Mouse (Mus musculus) midbrain, embryonic 12.5 days (tissue): ENCODE data around the gene Pak1ip1. TPM values are rescaled to one million over a fixed set of nuclear protein-coding genes. Genes with fewer than 3 reads are reported as not detected.
A peak's percentile ranks its signal among the peaks of the same experiment; 100 is the strongest.
"Not testable (repeated sequence)": the region's sequence is repeated elsewhere in the genome, so short reads cannot be mapped to it uniquely, and the experiment has no call there.

Experiments
- ATAC-seq: fragments of 200-750 bp; cut with Nextera tagmentation; 2 replicates; pipeline ENCODE4 v1.8.0; 2017; ENCODE audit warnings: low read depth, moderate TSS enrichment, moderate library complexity; ENCODE audit not compliant: low FRiP score
- H3K27ac ChIP-seq: fragments of 300-500 bp; sonication (generic); replicated peaks from 2 replicates; pipeline ENCODE4 v1.5.1; 2016; ENCODE audit warnings: mild to moderate bottlenecking
- H3K27me3 ChIP-seq: fragments of 300-500 bp; sonication (generic); 2 replicates; pipeline ENCODE4 v1.6.1; 2016; ENCODE audit warnings: mild to moderate bottlenecking
- H3K36me3 ChIP-seq: fragments of 300-500 bp; sonication (generic); 2 replicates; pipeline ENCODE4 v1.6.1; 2016
- H3K4me1 ChIP-seq: fragments of 300-500 bp; sonication (generic); 2 replicates; pipeline ENCODE4 v1.6.1; 2016
- H3K4me2 ChIP-seq: fragments of 300-500 bp; sonication (generic); replicated peaks from 2 replicates; pipeline ENCODE4 v1.6.1; 2016; ENCODE audit warnings: mild to moderate bottlenecking, moderate library complexity
- H3K4me3 ChIP-seq: fragments of 300-500 bp; sonication (generic); 2 replicates; pipeline ENCODE4 v1.5.1; 2016; ENCODE audit warnings: mild to moderate bottlenecking
- H3K9ac ChIP-seq: fragments of 300-500 bp; sonication (generic); replicated peaks from 2 replicates; pipeline ENCODE4 v1.6.1; 2016; ENCODE audit warnings: mild to moderate bottlenecking, moderate library complexity
- H3K9me3 ChIP-seq: fragments of 300-500 bp; sonication (generic); 2 replicates; pipeline ENCODE4 v1.6.1; 2016; ENCODE audit warnings: mild to moderate bottlenecking
- WGBS: fragments of 180-500 bp; shearing (Covaris S2); methylation state at CpG from one replicate; pipeline ENCODE4 v1.1.7; 2016; 5-methylcytosine and 5-hydroxymethylcytosine counted together
- polyA plus RNA-seq: library from polyadenylated mRNA; unstranded; fragments of >200 nt; fragmentation: Nextera tagmentation; extraction: Ambion mirVana; gene quantifications from 2 replicates; pipeline ENCODE4 v1.2.1, GENCODE M21; 2016

Gene Pak1ip1
- polyA plus RNA-seq, 1 experiment from 2014 or later: 78.5 TPM

DNA sequence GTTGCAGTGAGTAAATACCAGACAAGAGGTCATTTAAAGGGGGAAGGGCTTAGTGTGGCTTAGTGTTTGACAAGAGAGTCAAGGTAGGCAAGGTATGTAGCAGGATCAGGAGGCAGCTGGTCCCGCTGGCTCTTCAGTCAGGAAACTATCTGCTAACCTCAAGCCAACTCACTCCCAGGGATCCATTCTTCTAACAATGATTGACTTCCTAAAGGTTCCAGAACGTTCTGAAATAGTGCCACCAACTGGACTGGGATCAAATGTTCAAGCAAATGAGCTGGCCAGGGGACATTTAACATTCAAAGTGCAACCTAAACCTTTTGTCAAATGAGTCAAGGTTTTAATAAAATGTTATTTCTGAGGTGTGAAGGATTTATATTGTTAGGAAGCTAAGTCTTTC, 21.5 kb upstream of the Pak1ip1 start:
- Histone ChIP-seq H3K4me1 (no peaks in the 10 kb centered on the region), H3K4me3 (no peak overlapping the region), H3K36me3 (no peaks in the 10 kb centered on the region), H3K27ac (no peak overlapping the region), H3K9ac (no peak overlapping the region), H3K27me3 (no peaks in the 10 kb centered on the region), H3K4me2 (no peak overlapping the region), H3K9me3 (no peaks in the 10 kb centered on the region)
- no peak for ATAC-seq
- 66% methylated on average over 2 of the region's 2 CpGs for WGBS

DNA sequence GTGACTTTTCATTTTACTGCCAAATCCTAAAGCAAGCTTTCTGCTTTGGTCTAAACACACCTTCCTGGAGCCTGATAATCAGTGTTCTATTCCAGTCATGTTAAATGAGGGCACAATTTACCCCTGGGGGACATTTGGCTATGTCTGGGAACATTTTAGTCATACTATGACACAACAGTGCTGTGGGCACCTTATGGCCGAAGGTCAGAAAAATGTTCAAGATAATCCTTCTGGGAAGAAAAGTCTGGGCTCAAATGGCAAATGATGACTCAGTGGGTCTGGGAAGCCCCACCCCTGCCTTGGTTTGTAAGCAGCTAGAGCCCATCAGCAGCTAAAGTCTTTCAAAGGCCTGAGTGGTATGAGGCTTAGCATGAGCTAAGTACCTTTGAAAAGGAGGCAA, 18.1 kb upstream of the Pak1ip1 start:
- Histone ChIP-seq H3K27me3 (no peaks in the 10 kb centered on the region), H3K36me3 (no peaks in the 10 kb centered on the region), H3K9ac (no peak overlapping the region), H3K4me1 (no peaks in the 10 kb centered on the region), H3K27ac (no peak overlapping the region), H3K4me3 (no peak overlapping the region), H3K9me3 (no peaks in the 10 kb centered on the region), H3K4me2 (no peak overlapping the region)
- ATAC-seq: no peak
- 69% methylated on average over 1 of the region's 1 CpGs for WGBS

DNA sequence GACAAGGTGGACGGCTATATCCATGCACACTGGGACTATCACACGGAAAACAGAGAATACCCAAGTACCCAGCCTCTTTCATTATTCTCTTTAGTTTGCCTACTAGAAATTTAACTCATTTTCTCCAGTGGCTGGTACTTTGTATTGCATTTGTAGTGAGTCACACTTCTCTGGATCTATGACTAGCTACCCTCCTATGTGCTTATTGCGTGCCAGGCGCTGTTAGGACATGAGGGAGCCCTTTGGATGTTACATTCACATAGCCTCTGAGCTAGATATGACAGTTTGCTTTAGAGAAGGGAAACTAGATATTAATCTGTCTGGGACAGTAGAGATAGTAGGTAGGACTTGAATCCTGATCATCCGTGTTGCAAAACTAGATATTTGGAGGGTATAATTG, 14.7 kb upstream of the Pak1ip1 start:
- Histone ChIP-seq H3K9me3 (no peaks in the 10 kb centered on the region), H3K4me1 (no peaks in the 10 kb centered on the region), H3K27me3 (no peaks in the 10 kb centered on the region), H3K9ac (no peak overlapping the region), H3K27ac (no peak overlapping the region), H3K4me2 (no peak overlapping the region), H3K36me3 (no peaks in the 10 kb centered on the region), H3K4me3 (no peak overlapping the region)
- ATAC-seq: no peak
- 93% methylated on average over 5 of the region's 5 CpGs for WGBS

DNA sequence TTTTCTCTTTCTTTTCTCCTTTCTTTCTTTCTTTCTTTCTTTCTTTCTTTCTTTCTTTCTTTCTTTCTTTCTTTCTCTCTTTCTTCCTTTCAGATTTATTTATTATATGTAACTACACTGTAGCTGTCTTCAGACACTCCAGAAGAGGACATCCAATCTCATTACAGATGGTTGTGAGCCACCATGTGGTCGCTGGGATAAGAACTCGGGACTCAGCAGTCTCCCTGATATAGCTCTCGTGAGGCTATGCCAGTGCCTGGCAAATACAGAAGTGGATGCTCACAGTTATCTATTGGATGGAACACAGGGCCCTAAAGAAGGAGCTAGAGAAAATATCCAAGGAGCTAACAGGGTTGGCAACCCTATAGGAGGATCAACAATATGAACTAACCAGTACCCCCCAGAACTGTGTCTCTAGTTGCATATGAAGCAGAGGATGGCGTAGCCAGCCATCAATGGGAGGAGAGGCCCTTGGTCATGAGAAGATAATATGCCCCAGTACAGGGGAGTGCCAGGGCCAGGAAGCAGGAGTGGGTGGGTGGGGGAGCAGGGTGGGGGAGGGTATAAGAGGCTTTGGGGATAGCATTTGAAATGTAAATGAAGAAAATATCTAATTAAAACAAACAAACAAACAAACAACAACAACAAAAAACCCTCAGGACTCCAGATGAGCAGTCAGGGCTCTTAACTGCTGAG, 13.1 kb upstream of the Pak1ip1 start:
- not testable (repeated sequence) for H3K4me2 ChIP-seq, ATAC-seq, H3K9ac ChIP-seq, H3K27me3 ChIP-seq, H3K36me3 ChIP-seq, H3K27ac ChIP-seq, H3K9me3 ChIP-seq, H3K4me1 ChIP-seq, H3K4me3 ChIP-seq
- 72% methylated on average over 4 of the region's 4 CpGs for WGBS

DNA sequence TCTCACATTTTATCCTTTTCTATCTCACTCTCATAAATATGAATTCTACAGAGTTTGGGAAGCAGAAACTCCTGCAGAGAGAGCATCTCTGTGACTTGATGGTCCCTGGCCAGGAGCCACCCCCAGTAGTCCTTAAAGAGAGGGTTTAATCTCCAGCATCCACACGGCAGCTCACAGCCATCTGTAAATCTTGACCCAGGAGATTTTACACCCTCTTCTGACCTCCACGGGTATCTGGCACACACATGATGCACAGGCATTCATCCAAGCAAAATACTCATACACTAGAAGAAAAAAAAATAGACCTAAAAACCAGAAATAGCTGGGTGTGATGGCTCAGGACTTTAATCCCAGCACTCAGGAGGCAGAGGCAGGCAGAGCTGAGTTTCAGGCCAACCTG, 12.4 kb upstream of the Pak1ip1 start:
- no peak for ATAC-seq
- no peak overlapping the region for H3K4me3 ChIP-seq
- H3K27ac ChIP-seq: no peak overlapping the region
- no peak overlapping the region for H3K4me2 ChIP-seq
- 74% methylated on average over 2 of the region's 2 CpGs for WGBS
- H3K4me1 ChIP-seq: no peaks in the 10 kb centered on the region
- no peaks in the 10 kb centered on the region for H3K36me3 ChIP-seq
- H3K27me3 ChIP-seq: no peaks in the 10 kb centered on the region
- no peaks in the 10 kb centered on the region for H3K9me3 ChIP-seq
- no peak overlapping the region for H3K9ac ChIP-seq

DNA sequence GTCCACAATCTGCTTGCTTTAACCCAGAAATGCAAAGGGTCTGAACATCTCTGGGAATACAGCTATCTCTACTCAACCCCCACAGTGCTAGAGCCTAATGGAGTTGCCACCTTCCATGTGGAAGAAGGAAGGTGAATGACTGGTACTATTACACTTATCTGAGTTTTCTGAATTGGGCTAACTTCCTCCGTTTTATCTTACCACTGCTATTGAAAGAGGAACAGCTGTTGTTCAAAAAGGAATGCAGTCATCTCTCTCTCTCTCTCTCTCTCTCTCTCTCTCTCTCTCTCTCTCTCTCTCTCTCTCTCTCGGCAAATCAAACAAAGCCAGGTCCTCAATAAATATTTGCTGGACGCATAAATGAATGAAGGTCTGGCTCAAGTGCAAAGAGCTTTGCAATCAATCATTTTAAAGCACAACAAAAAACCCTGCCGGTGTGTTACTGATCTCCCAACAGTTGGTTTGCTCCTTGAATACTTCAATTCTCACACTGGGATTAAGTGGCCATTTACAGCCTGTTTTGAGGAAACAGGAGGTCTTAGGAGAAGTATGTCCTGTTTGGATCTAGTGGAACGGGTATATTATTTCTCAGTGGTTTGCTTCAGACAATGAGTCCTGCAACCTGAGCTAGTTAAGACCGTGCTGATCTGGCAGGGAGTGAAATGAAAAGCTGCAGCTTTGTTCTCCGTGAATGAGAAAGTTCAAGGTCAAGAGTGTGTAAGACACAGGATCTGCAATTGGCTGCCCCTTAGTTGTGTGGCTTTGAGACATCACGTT, 6.1 kb upstream of the Pak1ip1 start:
- H3K27me3 ChIP-seq: no peaks in the 10 kb centered on the region
- H3K9ac ChIP-seq: 0 out of 2 replicates have a peak overlapping the region, but pooled peaks have one; percentile 28
- H3K36me3 ChIP-seq: no peaks in the 10 kb centered on the region
- no peak overlapping the region for H3K4me2 ChIP-seq
- H3K9me3 ChIP-seq: no peaks in the 10 kb centered on the region
- 0 out of 2 replicates have a peak overlapping the region, but pooled peaks have one; percentile 39 for H3K27ac ChIP-seq
- 16% methylated on average over 8 of the region's 8 CpGs for WGBS
- H3K4me3 ChIP-seq: no peak overlapping the region
- peaks cover 11% of the 10 kb centered on the region; the same call in 1 of the 2 replicates for H3K4me1 ChIP-seq
- ATAC-seq: no peak

DNA sequence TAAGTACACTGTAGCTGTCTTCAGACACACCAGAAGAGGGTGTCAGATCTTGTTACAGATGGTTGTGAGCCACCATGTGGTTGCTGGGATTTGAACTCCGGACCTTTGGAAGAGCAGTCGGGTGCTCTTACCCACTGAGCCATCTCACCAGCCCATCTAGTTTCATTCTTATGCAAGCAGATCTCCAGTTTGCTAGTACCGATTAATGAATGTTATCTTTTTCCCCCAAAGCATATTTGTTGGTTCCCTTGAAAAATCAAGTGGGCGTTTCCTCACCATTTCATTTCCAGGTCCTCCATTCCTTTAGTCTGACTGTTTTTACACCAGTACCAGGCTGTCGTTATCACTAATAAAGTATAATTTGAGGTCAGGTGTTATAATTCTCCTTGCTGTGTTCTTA, 2.3 kb upstream of the Pak1ip1 start:
- not testable (repeated sequence) for ATAC-seq, H3K9ac ChIP-seq, H3K27ac ChIP-seq, H3K4me3 ChIP-seq, H3K4me2 ChIP-seq, H3K27me3 ChIP-seq, H3K9me3 ChIP-seq, H3K36me3 ChIP-seq
- WGBS: 93% methylated on average over 5 of the region's 5 CpGs
- H3K4me1 ChIP-seq: peaks cover 28% of the 10 kb centered on the region

DNA sequence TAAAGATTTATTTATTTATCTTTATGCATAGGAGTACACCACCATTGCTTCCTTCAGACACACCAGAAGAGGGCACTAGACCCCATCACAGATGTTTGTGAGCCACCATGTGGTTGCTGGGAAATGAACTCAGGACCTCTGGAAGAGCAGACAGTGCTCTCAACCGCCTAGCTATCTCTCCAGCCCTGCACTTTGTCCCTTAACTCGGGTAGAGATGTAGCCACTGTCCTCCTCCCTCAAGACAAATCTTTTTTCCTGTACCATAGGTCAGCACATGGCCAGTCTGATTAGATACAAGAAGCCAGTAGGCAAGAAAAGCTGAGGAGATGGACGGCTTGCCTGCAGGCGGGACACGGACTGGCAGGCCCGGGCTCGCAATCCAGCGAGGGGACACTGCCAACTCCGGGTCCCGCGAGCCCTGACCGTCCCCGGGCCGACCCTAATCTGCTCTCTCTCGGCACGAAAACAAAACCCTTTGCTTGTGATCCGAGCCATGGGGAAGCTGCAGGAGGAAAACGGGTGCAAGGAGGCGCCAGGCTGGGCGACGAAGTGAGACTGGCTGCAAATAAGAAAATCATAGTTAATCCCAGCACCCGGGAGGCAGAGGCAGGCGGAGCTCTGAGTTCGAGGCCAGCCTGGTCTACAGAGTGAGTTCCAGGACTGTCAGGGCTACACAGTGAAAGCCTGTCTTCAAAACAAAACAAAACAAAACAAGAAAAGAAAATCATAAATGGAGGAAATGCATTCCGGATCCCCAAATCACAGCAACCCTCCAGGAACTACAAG, 490 bp upstream of the Pak1ip1 start:
- peak overlapping the region; percentile 96 for H3K4me3 ChIP-seq
- peak; percentile 55 for ATAC-seq

DNA sequence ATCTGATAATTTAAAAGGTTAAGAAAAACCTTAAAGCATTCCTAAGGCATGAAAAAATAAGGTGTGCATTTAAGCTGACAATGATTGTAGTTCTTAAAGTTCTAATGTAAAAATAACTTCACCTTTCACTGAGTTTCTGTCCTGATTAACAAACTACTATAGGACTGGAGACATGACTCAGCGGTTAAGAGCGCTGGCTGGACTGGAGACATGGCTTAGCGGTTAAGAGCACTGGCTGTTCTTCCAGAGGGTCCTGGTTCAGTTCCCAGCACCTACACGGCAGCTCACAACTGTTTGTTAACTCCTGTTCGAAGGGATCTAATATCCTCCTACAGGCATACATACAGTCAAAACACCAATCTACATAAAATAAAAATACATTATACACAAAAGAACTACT, 1.2 kb downstream of the Pak1ip1 start:
- Histone ChIP-seq H3K27ac (no peak overlapping the region), H3K27me3 (no peaks in the 10 kb centered on the region), H3K9me3 (no peaks in the 10 kb centered on the region), H3K36me3 (peaks cover 24% of the 10 kb centered on the region), H3K4me1 (peaks cover 17% of the 10 kb centered on the region), H3K4me3 (peak overlapping the region; percentile 96), H3K9ac (no peak overlapping the region; the same call in 1 of the 2 replicates), H3K4me2 (peak overlapping the region; percentile 90)
- 85% methylated on average over 5 of the region's 5 CpGs for whole genome bisulfite sequencing
- ATAC-seq: no peak

More for the DNA sequence above, 490 bp upstream of the Pak1ip1 start:
- no peaks in the 10 kb centered on the region for H3K27me3 ChIP-seq
- peak overlapping the region; percentile 70 for H3K9ac ChIP-seq
- H3K4me2 ChIP-seq: peak overlapping the region; percentile 90
- WGBS: 1% methylated on average over 25 of the region's 25 CpGs
- H3K4me1 ChIP-seq: peaks cover 17% of the 10 kb centered on the region
- peaks cover 7% of the 10 kb centered on the region for H3K36me3 ChIP-seq
- H3K9me3 ChIP-seq: no peaks in the 10 kb centered on the region
- peak overlapping the region; percentile 94 for H3K27ac ChIP-seq

DNA sequence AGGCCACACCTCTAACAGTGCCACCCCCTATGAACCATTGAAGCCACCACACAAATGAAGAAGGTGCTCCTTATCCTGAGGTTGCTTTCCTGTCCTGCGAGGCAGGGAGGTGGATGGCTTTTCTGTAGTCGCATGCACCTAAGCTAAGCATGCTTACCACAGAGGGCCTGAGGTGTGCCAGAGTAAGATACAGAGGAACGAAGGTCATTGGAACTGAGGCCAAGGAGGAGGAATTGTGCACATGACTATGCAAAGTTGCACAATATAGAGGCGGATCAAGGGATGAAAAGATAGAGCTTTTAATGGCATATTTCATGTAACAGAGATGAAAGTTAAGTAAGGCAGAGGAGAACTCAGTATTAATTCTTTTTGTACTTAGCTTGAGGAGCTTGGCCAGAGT, 5.4 kb downstream of the Pak1ip1 start:
- ATAC-seq: no peak

DNA sequence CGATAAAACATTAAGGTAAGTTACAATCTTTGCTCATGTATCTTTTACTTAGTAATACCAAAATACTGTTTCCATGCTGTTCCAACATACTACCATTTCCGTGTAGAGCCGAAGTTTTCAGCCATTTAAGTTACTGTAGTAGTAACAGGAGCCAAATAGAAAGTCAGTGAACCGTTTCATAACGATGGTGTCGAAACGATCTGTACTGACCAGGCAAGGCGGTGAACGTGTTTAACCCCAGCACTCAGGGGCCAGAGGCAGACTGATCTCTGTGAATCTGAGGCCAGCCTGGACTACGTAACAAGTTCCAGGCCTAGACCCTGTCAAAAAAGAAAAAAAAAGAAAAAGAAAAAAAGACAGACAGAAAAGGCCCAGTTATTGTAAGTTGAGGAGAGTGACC, 7.4 kb downstream of the Pak1ip1 start:
- no peak overlapping the region for H3K4me3 ChIP-seq
- no peaks in the 10 kb centered on the region for H3K4me1 ChIP-seq
- H3K27me3 ChIP-seq: no peaks in the 10 kb centered on the region
- ATAC-seq: no peak
- H3K9ac ChIP-seq: no peak overlapping the region
- H3K4me2 ChIP-seq: no peak overlapping the region
- H3K36me3 ChIP-seq: peaks cover 86% of the 10 kb centered on the region
- H3K9me3 ChIP-seq: no peaks in the 10 kb centered on the region
- WGBS: 96% methylated on average over 10 of the region's 10 CpGs
- H3K27ac ChIP-seq: no peak overlapping the region

More for the DNA sequence above, 5.4 kb downstream of the Pak1ip1 start:
- WGBS: 94% methylated on average over 4 of the region's 4 CpGs
- H3K4me1 ChIP-seq: peaks cover 10% of the 10 kb centered on the region
- peaks cover 66% of the 10 kb centered on the region for H3K36me3 ChIP-seq
- no peaks in the 10 kb centered on the region for H3K27me3 ChIP-seq
- H3K4me3 ChIP-seq: no peak overlapping the region
- no peaks in the 10 kb centered on the region for H3K9me3 ChIP-seq
- no peak overlapping the region for H3K4me2 ChIP-seq
- H3K27ac ChIP-seq: no peak overlapping the region
- no peak overlapping the region for H3K9ac ChIP-seq

DNA sequence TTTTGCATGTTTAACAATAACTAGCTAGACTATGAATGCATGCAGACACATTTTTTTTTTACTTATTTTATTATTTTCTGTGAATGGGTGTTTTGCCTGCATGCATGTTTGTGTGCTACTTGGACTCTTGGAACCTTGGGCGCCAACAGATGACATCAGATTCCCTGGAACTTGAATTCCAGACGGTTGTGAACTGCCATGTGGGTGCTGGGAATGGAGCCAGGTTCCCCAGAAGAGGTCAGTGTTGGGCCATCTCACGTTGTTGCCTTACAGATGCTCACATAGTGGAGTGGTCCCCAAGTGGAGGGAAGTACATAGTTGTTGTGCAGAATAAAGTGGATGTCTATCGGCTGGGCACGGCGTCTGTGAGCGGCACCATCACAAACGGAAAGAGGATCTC, 8.1 kb downstream of the Pak1ip1 start:
- Histone ChIP-seq H3K9me3 (no peaks in the 10 kb centered on the region), H3K27me3 (no peaks in the 10 kb centered on the region), H3K36me3 (peaks cover 90% of the 10 kb centered on the region), H3K4me3 (no peak overlapping the region), H3K4me2 (no peak overlapping the region), H3K4me1 (no peaks in the 10 kb centered on the region), H3K27ac (no peak overlapping the region), H3K9ac (no peak overlapping the region)
- 86% methylated on average over 8 of the region's 8 CpGs for WGBS
- ATAC-seq: no peak
